Mouse (Mus musculus) CD4-positive, CD25-positive, alpha-beta regulatory T cell, adult 4 months (primary cell): ENCODE measurements around the gene Plch2. TPM values are rescaled to one million over a fixed set of nuclear protein-coding genes. Genes with fewer than 3 reads are reported as not detected.

Experiments
- ATAC-seq: one replicate; pipeline ENCODE4 v1.8.0; 2017
- polyA plus RNA-seq, 2 experiments: library from polyadenylated mRNA; unstranded; fragments of 100-300 nt; shearing (Covaris generic); gene quantifications; one replicate each; pipeline ENCODE4 v1.2.1; 2017

Gene Plch2
- polyA plus RNA-seq, 2 experiments from 2014 or later: not detected

GRCm38 (mm10) chr4:154983767-154984166, 72.8 kb downstream of the Plch2 start:
- ATAC-seq: no peak

- no peak for ATAC-seq
Measured at GRCm38 (mm10) chr4:154982247-154983120, 74.1 kb downstream of the Plch2 start.

GRCm38 (mm10) chr4:154981530-154981929, 75.1 kb downstream of the Plch2 start:
- peak; percentile 74 for ATAC-seq

- no peak for ATAC-seq
Measured at GRCm38 (mm10) chr4:154981076-154981475, 75.5 kb downstream of the Plch2 start.

GRCm38 (mm10) chr4:154980110-154980509, 76.5 kb downstream of the Plch2 start:
- peak; percentile 41 for ATAC-seq

- no peak for ATAC-seq
Measured at GRCm38 (mm10) chr4:154974163-154974611, 82.4 kb downstream of the Plch2 start.

GRCm38 (mm10) chr4:154972546-154972945, 84.0 kb downstream of the Plch2 start:
- no peak for ATAC-seq

- no peak for ATAC-seq
Measured at GRCm38 (mm10) chr4:154967173-154967572, 89.4 kb downstream of the Plch2 start.

- ATAC-seq: no peak
Measured at GRCm38 (mm10) chr4:154965856-154966255, 90.7 kb downstream of the Plch2 start.

- peak; percentile 19 for ATAC-seq
Measured at GRCm38 (mm10) chr4:154964581-154965235, 91.9 kb downstream of the Plch2 start.

GRCm38 (mm10) chr4:154963901-154964580, 92.5 kb downstream of the Plch2 start, which contains the start of gene Pank4:
TSS of gene Pank4 (plus strand) at chr4:154964123.
- ATAC-seq: peak; percentile 82

GRCm38 (mm10) chr4:154963190-154963836, 93.3 kb downstream of the Plch2 start:
- no peak for ATAC-seq

- no peak for ATAC-seq
Measured at GRCm38 (mm10) chr4:154962683-154963082, 93.9 kb downstream of the Plch2 start.

GRCm38 (mm10) chr4:154961911-154962310, 94.7 kb downstream of the Plch2 start:
- ATAC-seq: peak; percentile 19

GRCm38 (mm10) chr4:154961226-154961738, 95.3 kb downstream of the Plch2 start:
- peak; percentile 31 for ATAC-seq

GRCm38 (mm10) chr4:154960690-154961225, 95.8 kb downstream of the Plch2 start, which contains the start of gene Hes5:
TSS of gene Hes5 (plus strand) at chr4:154960923.
- no peak for ATAC-seq

GRCm38 (mm10) chr4:154960021-154960689, 96.4 kb downstream of the Plch2 start:
- no peak for ATAC-seq

GRCm38 (mm10) chr4:154958621-154959020, 98.0 kb downstream of the Plch2 start:
- no peak for ATAC-seq

- no peak for ATAC-seq
Measured at GRCm38 (mm10) chr4:154958171-154958570, 98.4 kb downstream of the Plch2 start.

- no peak for ATAC-seq
Measured at GRCm38 (mm10) chr4:154957289-154957993, 99.1 kb downstream of the Plch2 start.

- ATAC-seq: no peak
Measured at GRCm38 (mm10) chr4:154956604-154957003, 100.0 kb downstream of the Plch2 start.
